Mouse (Mus musculus) retina, embryonic 14.5 days (tissue): ENCODE results near the gene Spib.

Source experiments
- DNase-seq: peaks from one replicate; pipeline ENCODE4 v3.0.0-alpha.2; 2015; ENCODE audit warnings: low spot score

Spib gene

GRCm38 (mm10) chr7:44526414-44527154 lies 5.3 kb downstream of the Spib start:
- no peak for DNase-seq

- DNase-seq: no peak
Measured at GRCm38 (mm10) chr7:44525126-44525832, 6.6 kb downstream of the Spib start.

DNA sequence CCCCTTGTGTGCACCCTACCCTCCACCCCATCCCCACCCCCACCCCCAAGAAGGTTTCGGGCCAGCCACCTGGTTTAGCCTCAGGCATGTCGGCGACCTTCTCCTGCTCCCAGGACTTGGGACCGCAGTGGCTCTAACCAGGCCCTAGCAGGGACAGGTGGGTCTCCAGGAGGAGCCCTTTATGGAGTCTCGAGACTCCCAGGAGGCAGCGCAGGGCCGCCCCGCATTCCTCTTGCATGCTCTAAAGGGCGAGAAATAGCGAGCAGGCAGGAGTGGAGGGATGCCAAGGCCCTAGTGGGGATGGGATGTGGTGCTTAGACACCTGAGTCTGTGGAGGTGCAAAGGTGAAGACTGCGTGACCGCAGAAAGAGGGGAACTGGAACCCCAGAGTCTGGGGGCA lies 7.4 kb downstream of the Spib start, which contains the start of gene Mybpc2:
Gene Mybpc2, minus strand, starts transcription at position 155 of the 400 bp plus-strand sequence.
- no peak for DNase-seq

DNA sequence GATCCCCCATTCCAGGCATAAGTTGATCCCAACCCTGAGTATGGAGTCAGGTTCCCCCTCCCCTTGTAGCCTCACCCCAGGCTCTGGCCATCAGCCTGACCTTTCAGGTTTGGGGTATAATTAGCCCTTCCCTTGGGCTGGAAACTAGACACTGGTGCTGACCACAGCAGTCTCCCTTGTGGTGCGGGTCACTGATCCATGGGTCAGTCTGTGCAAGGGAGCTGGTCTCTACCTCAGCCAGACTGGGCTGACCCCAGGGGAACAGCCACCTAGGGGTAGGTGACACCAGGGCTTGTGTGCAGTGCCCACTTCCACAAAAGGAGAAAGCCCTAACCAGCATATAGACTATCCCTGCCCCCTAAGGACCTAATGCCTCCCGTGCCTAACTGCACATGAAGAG lies 8.8 kb downstream of the Spib start:
- DNase-seq: no peak

- peak; percentile 88 for DNase-seq
Measured at GRCm38 (mm10) chr7:44521710-44522109, 10.2 kb downstream of the Spib start.

DNA sequence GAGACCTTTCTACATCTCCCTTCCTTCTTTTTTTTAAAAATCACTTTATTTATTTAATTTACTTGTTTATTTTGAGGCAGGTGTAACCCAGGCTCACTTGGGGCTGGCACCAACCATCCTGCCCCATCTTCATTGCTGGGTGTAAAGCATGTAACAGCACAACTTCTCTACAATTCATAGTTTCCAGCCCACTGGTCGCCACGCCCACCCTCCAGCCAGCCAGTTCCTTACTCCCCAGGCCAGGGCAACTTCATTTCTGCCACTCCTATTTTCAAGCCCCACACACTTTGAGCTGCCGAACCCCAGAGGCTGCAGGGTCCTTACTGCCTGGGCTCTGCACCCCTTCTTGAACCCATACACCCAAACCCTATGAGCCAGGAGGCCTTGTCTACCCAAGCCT lies 10.9 kb downstream of the Spib start:
- no peak for DNase-seq

- peak; percentile 26 for DNase-seq
Measured at GRCm38 (mm10) chr7:44519240-44519913, 12.5 kb downstream of the Spib start.

- DNase-seq: no peak
Measured at GRCm38 (mm10) chr7:44507491-44507890, 24.4 kb downstream of the Spib start.

- DNase-seq: peak; percentile 87
Measured at GRCm38 (mm10) chr7:44501563-44502115, 30.2 kb downstream of the Spib start.

- DNase-seq: no peak
Measured at GRCm38 (mm10) chr7:44500046-44500445, 31.8 kb downstream of the Spib start.

- no peak for DNase-seq
Measured at GRCm38 (mm10) chr7:44498922-44499321, 32.9 kb downstream of the Spib start.

GRCm38 (mm10) chr7:44497361-44498055 lies 34.4 kb downstream of the Spib start:
- no peak for DNase-seq

GRCm38 (mm10) chr7:44496771-44497109 lies 35.1 kb downstream of the Spib start:
- DNase-seq: no peak

- peak; percentile 99 for DNase-seq
Measured at GRCm38 (mm10) chr7:44495992-44496770, 35.7 kb downstream of the Spib start, which contains the start of the genes Emc10 and Fam71e1. Gene Emc10 (minus strand): TSS chr7:44496529. Gene Fam71e1 (plus strand): TSS chr7:44496581.

DNA sequence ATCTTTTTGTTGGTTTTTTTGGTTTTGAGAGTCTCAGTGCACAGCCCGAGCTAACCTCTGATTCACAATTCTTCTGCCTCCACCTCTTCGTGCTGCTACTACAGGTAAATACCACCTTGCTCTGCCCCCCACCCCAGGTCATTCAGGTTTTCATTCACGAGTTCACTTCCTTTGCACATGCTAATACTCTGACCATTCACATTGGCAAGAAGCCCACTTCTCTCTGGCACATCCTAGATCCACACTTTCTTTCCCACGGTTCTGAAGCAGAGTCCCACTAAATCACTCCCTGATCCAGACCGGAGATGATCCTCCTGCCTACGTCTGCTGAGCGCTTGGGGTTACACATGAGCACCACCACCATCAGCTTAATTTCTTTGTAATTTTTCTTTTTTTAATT lies 36.8 kb downstream of the Spib start:
- DNase-seq: no peak

DNA sequence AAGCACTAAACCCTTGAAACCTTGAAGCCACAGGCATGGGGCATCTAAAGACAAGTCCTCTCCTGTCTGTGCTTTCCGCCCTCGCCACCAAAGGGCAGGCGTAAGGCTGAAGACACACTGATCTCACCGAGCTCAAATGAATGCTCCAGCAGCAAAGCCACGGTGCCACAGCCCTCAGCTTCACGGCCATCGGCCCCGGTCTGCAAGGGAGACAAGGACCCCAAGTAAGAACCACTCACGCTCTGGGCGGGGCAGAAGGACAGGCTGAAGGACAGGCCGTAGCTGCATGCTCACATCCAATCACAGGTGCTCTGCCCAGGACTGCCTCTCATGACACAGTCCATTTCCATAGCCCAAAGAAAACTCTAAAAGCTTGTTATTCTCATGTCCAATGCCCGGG lies 37.2 kb downstream of the Spib start:
- DNase-seq: no peak

DNA sequence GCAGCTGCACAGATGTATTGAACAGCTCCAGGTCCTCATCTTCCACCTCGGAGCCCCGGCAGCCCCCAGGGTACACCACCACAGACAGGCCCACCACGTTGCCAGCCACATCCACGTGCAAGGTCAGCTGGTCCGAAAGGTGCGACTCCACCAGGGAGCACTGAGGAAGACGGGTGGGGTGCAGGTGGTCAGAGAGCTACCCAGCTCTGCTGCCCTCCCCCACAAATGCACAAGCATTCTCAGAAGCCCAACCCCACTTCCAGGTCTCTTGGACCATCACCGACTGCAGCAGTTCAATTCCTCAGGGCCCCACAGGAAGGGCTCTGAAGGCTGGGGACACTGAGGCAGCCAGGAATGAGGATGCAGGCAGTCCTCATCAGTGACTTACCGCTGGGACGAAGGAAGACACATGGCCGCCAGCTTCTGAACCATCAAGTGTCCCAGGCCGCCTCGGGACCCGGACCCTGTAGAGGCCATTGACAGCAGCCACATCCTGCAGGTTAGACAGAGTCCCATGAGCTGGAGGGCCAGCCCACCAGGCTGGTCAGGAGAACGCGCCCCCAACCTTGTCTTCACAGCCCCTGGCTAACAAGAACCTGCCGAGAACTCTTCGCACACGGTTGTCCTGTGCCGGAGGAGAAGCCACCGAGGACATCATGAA lies 39.6 kb downstream of the Spib start:
- DNase-seq: no peak

DNA sequence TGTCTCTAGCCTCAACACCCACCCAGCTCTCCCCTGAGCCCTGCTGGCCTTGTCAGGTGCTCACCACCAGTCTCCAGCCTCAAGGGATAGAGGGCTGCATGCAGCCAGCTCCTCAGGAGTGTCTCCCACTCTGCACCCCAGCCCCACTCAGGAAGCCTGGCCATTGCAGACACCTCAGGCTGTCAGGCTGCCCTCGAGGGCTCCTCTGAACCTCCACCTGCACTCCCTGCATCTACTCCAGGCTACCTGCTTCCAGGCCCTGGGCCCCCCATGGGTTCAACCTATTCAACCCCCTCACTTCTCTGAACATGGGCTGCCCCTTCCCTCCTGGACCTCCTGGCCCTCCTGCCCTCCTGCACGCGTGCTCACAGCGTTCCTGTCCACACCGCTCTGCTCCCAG lies 40.5 kb downstream of the Spib start:
- no peak for DNase-seq

DNA sequence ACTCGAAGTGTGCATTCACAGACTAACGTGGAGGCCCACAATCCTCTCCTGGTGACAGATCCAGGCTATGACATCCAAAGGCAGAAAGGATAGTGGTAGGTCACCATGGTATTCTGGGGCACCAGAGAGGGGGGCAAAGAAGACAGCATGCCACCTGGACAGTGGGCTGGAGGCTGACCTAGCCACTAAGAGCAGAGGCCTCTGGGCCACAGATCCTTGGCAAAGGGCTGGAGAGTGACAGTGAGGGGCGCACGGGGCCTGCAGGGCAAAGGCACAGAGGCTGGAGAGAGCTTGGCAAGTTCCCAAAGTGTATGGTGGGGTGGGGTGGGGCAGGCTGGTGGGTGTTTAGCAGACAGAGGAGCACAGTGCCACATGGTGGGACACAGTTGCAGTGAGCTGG lies 41.6 kb downstream of the Spib start:
- DNase-seq: no peak

DNA sequence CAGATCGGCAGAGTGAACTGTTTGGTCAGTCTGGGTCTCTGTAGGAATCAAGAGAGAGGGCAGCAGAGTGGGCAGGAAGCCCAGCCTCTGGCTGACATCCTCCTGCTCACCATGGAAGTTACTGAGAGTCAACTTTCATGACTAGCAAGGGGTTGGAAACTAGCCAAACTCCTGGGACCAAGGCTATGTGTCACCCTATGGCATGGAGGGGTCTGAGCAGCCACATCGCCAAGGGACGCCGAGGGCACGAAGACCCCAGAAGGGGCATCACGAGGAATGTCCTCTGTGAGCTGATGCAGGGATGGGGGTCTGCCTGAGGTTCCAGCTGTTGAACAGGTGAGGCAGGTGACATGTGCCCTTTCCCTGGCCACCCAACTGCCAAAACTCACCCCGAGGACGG lies 43.3 kb downstream of the Spib start:
- no peak for DNase-seq

DNA sequence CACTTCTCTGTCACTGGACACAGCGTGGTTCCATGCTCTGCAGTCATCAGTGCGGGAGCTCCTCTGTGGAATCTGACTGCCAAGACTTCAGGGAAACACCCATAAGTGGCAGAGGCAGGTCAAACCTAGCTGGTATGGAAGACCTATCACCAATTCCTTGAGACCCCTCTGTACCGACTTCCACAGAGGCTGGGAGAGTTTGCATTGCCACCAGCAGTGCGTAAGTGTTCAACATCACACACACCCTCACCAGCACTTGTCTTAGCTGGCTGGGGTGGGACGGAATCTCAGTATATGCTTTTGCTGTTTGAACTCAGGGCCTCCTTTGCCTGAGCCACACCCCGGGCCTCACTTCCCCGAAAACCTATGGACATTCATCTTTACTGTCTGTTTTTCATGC lies 43.9 kb downstream of the Spib start:
- no peak for DNase-seq
